Mouse (Mus musculus) kidney, postnatal 36 days (tissue): ENCODE data around the gene Rtkn2.

Experiments used
- DNase-seq, 2 experiments: peaks; one replicate each; pipeline ENCODE4 v3.0.0; 2021 to 2022; ENCODE audit warnings: mixed read lengths in 2 of 2

The Rtkn2 gene

GRCm38 (mm10) chr10:68107716-68108115, 128.3 kb downstream of the Rtkn2 start:
- no peak for DNase-seq
